Mouse (Mus musculus) thymus, adult 2 months (tissue): ENCODE measurements around the gene Def6.

Experiments
- CTCF ChIP-seq: fragments of 200-500 bp; IDR thresholded peaks from 2 replicates; pipeline ENCODE4 v1.5.1; 2012; ENCODE audit warnings: mild to moderate bottlenecking, control low read depth, low read length, moderate library complexity, borderline replicate concordance; ENCODE audit not compliant: control insufficient read depth, poor library complexity, insufficient read depth; ENCODE audit errors: extremely low read depth
- POLR2A ChIP-seq: fragments of 200-500 bp; IDR thresholded peaks from 2 replicates; pipeline ENCODE4 v1.6.1; 2012; ENCODE audit warnings: mild to moderate bottlenecking, low read length, control low read depth, moderate library complexity; ENCODE audit not compliant: control insufficient read depth, poor library complexity, insufficient read depth; ENCODE audit errors: extremely low read depth

- TF ChIP-seq POLR2A, result no peak
- TF ChIP-seq CTCF, result no peak
Observed at GRCm38 (mm10) chr17:28272281-28272680, 64.7 kb downstream of the Def6 start.
